Comparison of ENCODE assay signal across 8 mouse cellular contexts in genomic region chr16:50030355-50030754, GRCm38 (mm10).
A peak's percentile ranks its signal among the peaks of the same experiment; 100 is the strongest.
DNase-seq lines count a peak whose midpoint lies in the region; ATAC-seq and TF ChIP-seq lines count a peak whose summit lies in the region.
"Not testable (repeated sequence)": the region's sequence is repeated elsewhere in the genome, so short reads cannot be mapped to it uniquely, and the experiment has no call there.

No protein-coding gene starts in this region.

- H3K27ac ChIP-seq in heart, embryonic 15.5 days; kidney, adult 2 months (ENCODE audit: insufficient read depth, low read depth, low read length); liver, embryonic 14.5 days; neural tube, embryonic 15.5 days (replicated peaks): not testable (repeated sequence)

- H3K36me3 ChIP-seq in heart, embryonic 15.5 days; kidney, adult 2 months (ENCODE audit: control insufficient read depth, insufficient read depth, low read length); liver, embryonic 14.5 days (replicated peaks; ENCODE audit: control insufficient read depth, insufficient read depth, low read depth); neural tube, embryonic 15.5 days: not testable (repeated sequence)

- not testable (repeated sequence) for H3K9me3 ChIP-seq in heart, embryonic 15.5 days (replicated peaks); liver, embryonic 14.5 days (ENCODE audit: control insufficient read depth, low read length); neural tube, embryonic 15.5 days (replicated peaks)

- H3K27me3 ChIP-seq in heart, embryonic 15.5 days; kidney, adult 2 months (replicated peaks; ENCODE audit: control insufficient read depth, insufficient read depth, low read length); liver, embryonic 14.5 days (ENCODE audit: control insufficient read depth, insufficient read depth, low read length); neural tube, embryonic 15.5 days (replicated peaks): not testable (repeated sequence)

- not testable (repeated sequence) for H3K4me1 ChIP-seq in heart, embryonic 15.5 days (replicated peaks); kidney, adult 2 months (ENCODE audit: control insufficient read depth, insufficient read depth, low read length); liver, embryonic 14.5 days (replicated peaks; ENCODE audit: control insufficient read depth in 2 of 2, insufficient read depth in 2 of 2, low read length in 1 of 2); neural tube, embryonic 15.5 days

- H3K9ac ChIP-seq in heart, embryonic 15.5 days; liver, embryonic 14.5 days (replicated peaks); neural tube, embryonic 15.5 days (replicated peaks): not testable (repeated sequence)

- TF ChIP-seq POLR2A in kidney, adult 2 months (IDR thresholded peaks at IDR 0.05; ENCODE audit: low read depth, low read length), result not testable (repeated sequence)

- peak; percentile 89 for ATAC-seq in erythroblast, adult 5-6 weeks (replicated peaks; ENCODE audit: low FRiP score, poor library complexity, severe bottlenecking)
- ATAC-seq in heart, embryonic 15.5 days (replicated peaks; ENCODE audit: insufficient number of reproducible peaks, insufficient read depth, low FRiP score, low read depth), result peak; percentile 14; the same call in 1 of the 2 replicates
- peak; percentile 61 for ATAC-seq in liver, embryonic 14.5 days (ENCODE audit: insufficient read depth)
- ATAC-seq in megakaryocyte-erythroid progenitor cell, adult 5-6 weeks (replicated peaks; ENCODE audit: low FRiP score, low TSS enrichment, poor library complexity, severe bottlenecking), result peak; percentile 81
- peak; percentile 50; the same call in 1 of the 2 replicates for ATAC-seq in neural tube, embryonic 15.5 days (ENCODE audit: low FRiP score)

- not testable (repeated sequence) for H3K4me3 ChIP-seq in heart, embryonic 15.5 days; kidney, adult 2 months (ENCODE audit: insufficient read depth, low read depth, low read length); liver, embryonic 14.5 days (ENCODE audit: insufficient read depth in 1 of 2, low read depth in 2 of 2, low read length in 2 of 2); neural tube, embryonic 15.5 days (replicated peaks)

- peak; percentile 2 for DNase-seq in T-cell, adult 2 months (ENCODE audit: low spot score)
- peak; percentile 11 for DNase-seq in kidney, adult 2 months
- not testable (repeated sequence) for DNase-seq in liver, embryonic 14.5 days (ENCODE audit: low read depth in 3 of 3, low spot score in 3 of 3)
- DNase-seq in urinary bladder, postnatal 36 days (ENCODE audit: low spot score in 2 of 2), result peak; percentile 3 to 10

- not testable (repeated sequence) for H3K4me2 ChIP-seq in heart, embryonic 15.5 days; liver, embryonic 14.5 days (ENCODE audit: low read depth); neural tube, embryonic 15.5 days

- not testable (repeated sequence) for TF ChIP-seq EP300 in liver, embryonic 14.5 days (IDR thresholded peaks at IDR 0.05; ENCODE audit: low read depth)

- TF ChIP-seq CTCF in kidney, adult 2 months (conservative IDR thresholded peaks at IDR 0.05; ENCODE audit: insufficient read depth, insufficient read length, low read depth, low read length); liver, embryonic 14.5 days (IDR thresholded peaks at IDR 0.05; ENCODE audit: low read depth): not testable (repeated sequence)

Comparison
In these comparisons a context has a peak if more than half of its experiments do, and no peak if none do; other contexts are left out.
1. ATAC-seq: peak in every context shown above with its lines; median percentile 89 in erythroblast, adult 5-6 weeks; 81 in megakaryocyte-erythroid progenitor cell, adult 5-6 weeks; 61 in liver, embryonic 14.5 days; 50 in neural tube, embryonic 15.5 days; 14 in heart, embryonic 15.5 days.